Mouse (Mus musculus): ENCODE data around the gene Nol11. TPM values are rescaled to one million over a fixed set of nuclear protein-coding genes. Genes with fewer than 3 reads are reported as not detected.

The Nol11 gene
- total and polyA plus RNA-seq, 3 experiments: 1.8 to 75.8 (median 49.5) TPM

GRCm38 (mm10) chr11:107226013-107226412 is 36.8 kb upstream of the Nol11 start:
- TF ChIP-seq GATA2 (IDR thresholded peaks at IDR 0.05; ENCODE audit: borderline replicate concordance, low read depth, low read length) (no peak), CTCF (IDR thresholded peaks at IDR 0.05; ENCODE audit: low read depth, low read length) (no peak), POLR2AphosphoS5 (IDR thresholded peaks at IDR 0.05; ENCODE audit: insufficient replicate concordance, low read depth, low read length) (no peak), GATA1 (IDR thresholded peaks at IDR 0.05; ENCODE audit: borderline replicate concordance, low read length) (no peak)
- DNase-seq (ENCODE audit: low spot score) (no peak), ATAC-seq (ENCODE audit: extremely low read depth, insufficient number of reproducible peaks, low FRiP score, poor library complexity, severe bottlenecking) (no peak)
- no peaks in the 10 kb centered on the region for H3K27me3 ChIP-seq (ENCODE audit: insufficient read depth, low read length)
- no peak overlapping the region for H3K4me3 ChIP-seq (ENCODE audit: low read depth, low read length)
- peaks cover 92% of the 10 kb centered on the region for H3K36me3 ChIP-seq (replicated peaks)
- H3K4me1 ChIP-seq (ENCODE audit: insufficient read depth, low read depth, low read length): no peaks in the 10 kb centered on the region
- no peaks in the 10 kb centered on the region for H3K9me3 ChIP-seq (replicated peaks)

- ATAC-seq (ENCODE audit: extremely low read depth, insufficient number of reproducible peaks, low FRiP score, poor library complexity, severe bottlenecking) (no peak), DNase-seq (ENCODE audit: low spot score) (no peak)
These were observed 36.1 kb upstream of the Nol11 start for GRCm38 (mm10) chr11:107225301-107225700.

GRCm38 (mm10) chr11:107223667-107224214 is 34.6 kb upstream of the Nol11 start:
- no peak for TF ChIP-seq GATA2 (IDR thresholded peaks at IDR 0.05; ENCODE audit: borderline replicate concordance, low read depth, low read length)
- TF ChIP-seq POLR2AphosphoS5 (IDR thresholded peaks at IDR 0.05; ENCODE audit: insufficient replicate concordance, low read depth, low read length): no peak
- no peak for TF ChIP-seq GATA1 (IDR thresholded peaks at IDR 0.05; ENCODE audit: borderline replicate concordance, low read length)
- no peak for TF ChIP-seq TAL1 (conservative IDR thresholded peaks at IDR 0.05; ENCODE audit: low read depth, low read length)
- no peak for TF ChIP-seq CTCF (IDR thresholded peaks at IDR 0.05; ENCODE audit: low read depth, low read length)
- Histone ChIP-seq H3K36me3 (replicated peaks) (peaks cover 92% of the 10 kb centered on the region), H3K27me3 (ENCODE audit: insufficient read depth, low read length) (no peaks in the 10 kb centered on the region), H3K4me1 (ENCODE audit: insufficient read depth, low read depth, low read length) (no peaks in the 10 kb centered on the region), H3K4me3 (ENCODE audit: low read depth, low read length) (no peak overlapping the region), H3K9me3 (replicated peaks) (no peaks in the 10 kb centered on the region)
- DNase-seq (ENCODE audit: low spot score) (no peak), ATAC-seq (ENCODE audit: extremely low read depth, insufficient number of reproducible peaks, low FRiP score, poor library complexity, severe bottlenecking) (no peak)

More at GRCm38 (mm10) chr11:107225301-107225700, 36.1 kb upstream of the Nol11 start:
- H3K36me3 ChIP-seq (replicated peaks): peaks cover 92% of the 10 kb centered on the region
- H3K4me3 ChIP-seq (ENCODE audit: low read depth, low read length): no peak overlapping the region
- H3K27me3 ChIP-seq (ENCODE audit: insufficient read depth, low read length): no peaks in the 10 kb centered on the region
- H3K9me3 ChIP-seq (replicated peaks): no peaks in the 10 kb centered on the region
- TF ChIP-seq POLR2AphosphoS5 (IDR thresholded peaks at IDR 0.05; ENCODE audit: insufficient replicate concordance, low read depth, low read length): no peak
- no peak for TF ChIP-seq CTCF (IDR thresholded peaks at IDR 0.05; ENCODE audit: low read depth, low read length)
- TF ChIP-seq TAL1 (conservative IDR thresholded peaks at IDR 0.05; ENCODE audit: low read depth, low read length): no peak
- no peak for TF ChIP-seq GATA1 (IDR thresholded peaks at IDR 0.05; ENCODE audit: borderline replicate concordance, low read length)
- no peak for TF ChIP-seq GATA2 (IDR thresholded peaks at IDR 0.05; ENCODE audit: borderline replicate concordance, low read depth, low read length)
- H3K4me1 ChIP-seq (ENCODE audit: insufficient read depth, low read depth, low read length): no peaks in the 10 kb centered on the region

- Histone ChIP-seq H3K9me3 (replicated peaks) (no peaks in the 10 kb centered on the region), H3K36me3 (replicated peaks) (peaks cover 92% of the 10 kb centered on the region), H3K27me3 (ENCODE audit: insufficient read depth, low read length) (no peaks in the 10 kb centered on the region), H3K4me1 (ENCODE audit: insufficient read depth, low read depth, low read length) (no peaks in the 10 kb centered on the region), H3K4me3 (ENCODE audit: low read depth, low read length) (no peak overlapping the region)
- DNase-seq (ENCODE audit: low spot score): no peak
- TF ChIP-seq GATA2 (IDR thresholded peaks at IDR 0.05; ENCODE audit: borderline replicate concordance, low read depth, low read length) (no peak), TAL1 (conservative IDR thresholded peaks at IDR 0.05; ENCODE audit: low read depth, low read length) (no peak), CTCF (IDR thresholded peaks at IDR 0.05; ENCODE audit: low read depth, low read length) (no peak), POLR2AphosphoS5 (IDR thresholded peaks at IDR 0.05; ENCODE audit: insufficient replicate concordance, low read depth, low read length) (no peak), GATA1 (IDR thresholded peaks at IDR 0.05; ENCODE audit: borderline replicate concordance, low read length) (no peak)
- no peak for ATAC-seq (ENCODE audit: extremely low read depth, insufficient number of reproducible peaks, low FRiP score, poor library complexity, severe bottlenecking)
These were observed 34.0 kb upstream of the Nol11 start for GRCm38 (mm10) chr11:107223169-107223561.

- ATAC-seq (ENCODE audit: extremely low read depth, insufficient number of reproducible peaks, low FRiP score, poor library complexity, severe bottlenecking) (no peak), DNase-seq (ENCODE audit: low spot score) (no peak)
- H3K36me3 ChIP-seq (replicated peaks): peaks cover 91% of the 10 kb centered on the region
- no peaks in the 10 kb centered on the region for H3K4me1 ChIP-seq (ENCODE audit: insufficient read depth, low read depth, low read length)
- no peaks in the 10 kb centered on the region for H3K9me3 ChIP-seq (replicated peaks)
- no peak overlapping the region for H3K4me3 ChIP-seq (ENCODE audit: low read depth, low read length)
- H3K27me3 ChIP-seq (ENCODE audit: insufficient read depth, low read length): no peaks in the 10 kb centered on the region
- no peak for TF ChIP-seq GATA2 (IDR thresholded peaks at IDR 0.05; ENCODE audit: borderline replicate concordance, low read depth, low read length)
These were observed 33.5 kb upstream of the Nol11 start for GRCm38 (mm10) chr11:107222531-107223168.

GRCm38 (mm10) chr11:107215111-107215510 is 25.9 kb upstream of the Nol11 start:
- Histone ChIP-seq H3K36me3 (replicated peaks) (peaks cover 87% of the 10 kb centered on the region), H3K4me3 (ENCODE audit: low read depth, low read length) (no peak overlapping the region), H3K9me3 (replicated peaks) (no peaks in the 10 kb centered on the region), H3K27me3 (ENCODE audit: insufficient read depth, low read length) (no peaks in the 10 kb centered on the region), H3K4me1 (ENCODE audit: insufficient read depth, low read depth, low read length) (no peaks in the 10 kb centered on the region)
- no peak for ATAC-seq (ENCODE audit: extremely low read depth, insufficient number of reproducible peaks, low FRiP score, poor library complexity, severe bottlenecking)
- no peak for DNase-seq (ENCODE audit: low spot score)
- TF ChIP-seq GATA2 (IDR thresholded peaks at IDR 0.05; ENCODE audit: borderline replicate concordance, low read depth, low read length) (no peak), TAL1 (conservative IDR thresholded peaks at IDR 0.05; ENCODE audit: low read depth, low read length) (no peak), CTCF (IDR thresholded peaks at IDR 0.05; ENCODE audit: low read depth, low read length) (no peak), POLR2AphosphoS5 (IDR thresholded peaks at IDR 0.05; ENCODE audit: insufficient replicate concordance, low read depth, low read length) (no peak), GATA1 (IDR thresholded peaks at IDR 0.05; ENCODE audit: borderline replicate concordance, low read length) (no peak)

Data from G1E (cell line).